Mouse (Mus musculus): ENCODE measurements around the gene B4galnt2.
"Not testable (repeated sequence)": the region's sequence is repeated elsewhere in the genome, so short reads cannot be mapped to it uniquely, and the experiment has no call there.

Gene B4galnt2

GRCm38 (mm10) chr11:95890462-95891051 lies 24.1 kb downstream of the B4galnt2 start:
- DNase-seq = no peak

GRCm38 (mm10) chr11:95879861-95880260 lies 34.8 kb downstream of the B4galnt2 start:
- DNase-seq = not testable (repeated sequence)

- peak; percentile 81 for DNase-seq
These were observed 38.4 kb downstream of the B4galnt2 start for GRCm38 (mm10) chr11:95876296-95876695.

- DNase-seq = peak; percentile 12
These were observed 38.9 kb downstream of the B4galnt2 start for GRCm38 (mm10) chr11:95875804-95876203.

GRCm38 (mm10) chr11:95869918-95870470 lies 44.7 kb downstream of the B4galnt2 start:
- no peak for DNase-seq

GRCm38 (mm10) chr11:95869442-95869841 lies 45.2 kb downstream of the B4galnt2 start:
- no peak for DNase-seq

- no peak for DNase-seq
These were observed 53.3 kb downstream of the B4galnt2 start for GRCm38 (mm10) chr11:95861397-95861796.

- no peak for DNase-seq
These were observed 54.6 kb downstream of the B4galnt2 start for GRCm38 (mm10) chr11:95860071-95860490.

GRCm38 (mm10) chr11:95859468-95859855 lies 55.2 kb downstream of the B4galnt2 start:
- DNase-seq = peak; percentile 66

GRCm38 (mm10) chr11:95858528-95859467 lies 55.9 kb downstream of the B4galnt2 start:
- peak; percentile 98 for DNase-seq

GRCm38 (mm10) chr11:95857716-95858527 lies 56.8 kb downstream of the B4galnt2 start:
- DNase-seq = no peak

- no peak for DNase-seq
These were observed 57.4 kb downstream of the B4galnt2 start for GRCm38 (mm10) chr11:95857306-95857705.

- peak; percentile 55 for DNase-seq
These were observed 61.0 kb downstream of the B4galnt2 start for GRCm38 (mm10) chr11:95853684-95854083.

- DNase-seq = no peak
These were observed 63.8 kb downstream of the B4galnt2 start for GRCm38 (mm10) chr11:95850898-95851297.

GRCm38 (mm10) chr11:95844935-95845334 lies 69.8 kb downstream of the B4galnt2 start:
- no peak for DNase-seq

GRCm38 (mm10) chr11:95843421-95843950 lies 71.2 kb downstream of the B4galnt2 start:
- DNase-seq = no peak

GRCm38 (mm10) chr11:95842953-95843352 lies 71.7 kb downstream of the B4galnt2 start:
- DNase-seq = no peak

- DNase-seq = no peak
These were observed 72.5 kb downstream of the B4galnt2 start, which contains the start of gene Abi3 for GRCm38 (mm10) chr11:95842074-95842681. Gene Abi3 (minus strand): TSS chr11:95842476.

GRCm38 (mm10) chr11:95841498-95841830 lies 73.2 kb downstream of the B4galnt2 start:
- DNase-seq = no peak

GRCm38 (mm10) chr11:95840694-95841497 lies 73.8 kb downstream of the B4galnt2 start:
- no peak for DNase-seq
